Mouse (Mus musculus) heart, adult 11 months (tissue): ENCODE measurements around the gene Cfdp1.
"Not testable (repeated sequence)": the region's sequence is repeated elsewhere in the genome, so short reads cannot be mapped to it uniquely, and the experiment has no call there.

Source experiments
- DNase-seq: peaks from one replicate; pipeline ENCODE4 v3.0.0; 2022

The Cfdp1 gene

GRCm38 (mm10) chr8:111855977-111856376, 1.9 kb upstream of the Cfdp1 start:
- no peak for DNase-seq

DNA sequence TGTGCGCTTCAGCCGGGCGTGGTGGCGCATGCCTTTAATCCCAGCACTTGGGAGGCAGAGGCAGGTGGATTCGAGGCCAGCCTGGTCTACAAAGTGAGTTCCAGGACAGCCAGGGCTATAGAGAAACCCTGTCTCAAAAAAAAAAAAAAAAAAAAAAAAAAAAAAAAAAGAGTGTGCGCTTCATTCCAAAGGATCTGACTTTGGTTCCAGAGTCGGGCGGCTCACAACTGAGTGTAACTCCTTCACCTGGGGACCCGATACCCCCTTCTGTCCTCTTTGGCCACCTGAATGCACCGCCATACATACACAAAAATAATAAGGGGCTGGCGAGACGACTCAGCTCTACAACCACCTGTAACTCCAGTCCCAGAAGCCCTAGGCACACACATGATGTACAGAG, 872 bp downstream of the Cfdp1 start:
- not testable (repeated sequence) for DNase-seq

- DNase-seq = no peak
Observed at GRCm38 (mm10) chr8:111846746-111847145, 7.3 kb downstream of the Cfdp1 start.

DNA sequence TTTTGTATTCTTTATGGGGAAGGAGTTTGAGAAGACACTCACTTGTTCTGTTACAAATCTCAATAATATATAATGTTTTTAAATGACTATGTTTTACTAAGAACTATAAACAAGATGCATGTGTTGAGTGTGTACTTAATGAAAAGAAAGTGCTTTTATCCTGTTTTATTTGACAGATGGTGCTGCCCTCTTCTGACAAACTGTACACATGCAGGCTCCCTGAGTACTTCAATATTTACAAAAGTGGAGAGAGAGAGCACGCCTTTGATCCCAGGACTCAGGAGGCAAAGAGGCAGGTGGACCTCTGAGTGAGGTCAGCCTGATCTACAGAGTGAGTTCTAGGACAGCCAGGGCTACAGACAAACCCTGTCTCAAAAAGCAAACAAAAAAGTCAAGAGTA, 18.6 kb downstream of the Cfdp1 start:
- no peak for DNase-seq

- peak; percentile 93 for DNase-seq
Observed at GRCm38 (mm10) chr8:111834011-111834410, 20.1 kb downstream of the Cfdp1 start.

DNA sequence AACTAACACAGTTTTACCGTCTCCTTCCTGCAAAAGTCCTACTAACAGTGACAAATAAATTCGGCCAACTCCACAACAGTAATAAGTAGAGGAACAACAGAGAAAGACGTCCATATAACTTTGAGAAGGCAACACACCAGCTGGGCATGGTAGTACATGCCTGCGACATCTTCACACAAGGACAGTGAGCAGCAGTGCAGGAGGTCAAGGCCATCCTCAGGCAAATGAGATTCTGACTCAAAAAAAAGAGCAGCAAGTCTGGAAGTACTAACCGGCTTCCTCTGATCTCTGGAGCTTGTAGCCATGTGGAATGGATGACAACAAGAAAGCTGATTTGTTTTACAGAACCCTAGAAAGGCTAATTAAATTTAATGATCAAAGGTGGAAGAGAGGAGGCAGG, 21.1 kb downstream of the Cfdp1 start:
- DNase-seq = no peak

- no peak for DNase-seq
Observed at GRCm38 (mm10) chr8:111831996-111832395, 22.1 kb downstream of the Cfdp1 start.

- DNase-seq = no peak
Observed at GRCm38 (mm10) chr8:111828595-111828994, 25.5 kb downstream of the Cfdp1 start.

GRCm38 (mm10) chr8:111825219-111825618, 28.9 kb downstream of the Cfdp1 start:
- no peak for DNase-seq

- DNase-seq = no peak
Observed at GRCm38 (mm10) chr8:111824334-111824733, 29.8 kb downstream of the Cfdp1 start.

DNA sequence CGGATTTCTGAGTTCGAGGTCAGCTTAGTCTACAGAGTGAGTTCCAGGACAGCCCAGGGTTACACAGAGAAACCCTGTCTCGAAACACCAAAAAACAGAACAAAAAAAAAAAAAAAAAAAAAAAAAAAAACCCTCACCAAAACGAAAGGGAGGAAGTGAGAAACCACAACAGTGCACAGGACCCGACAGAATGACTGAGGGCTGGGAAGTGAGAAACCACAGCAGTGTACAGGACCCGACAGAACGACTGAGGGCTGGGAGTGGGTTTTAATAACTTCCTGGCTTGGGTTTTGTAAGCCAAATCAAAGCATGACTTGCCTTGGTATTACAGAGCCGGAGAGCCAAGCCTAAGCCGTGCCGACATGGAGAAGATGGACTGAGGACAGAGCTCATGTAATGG, 32.9 kb downstream of the Cfdp1 start:
- peak; percentile 95 for DNase-seq

GRCm38 (mm10) chr8:111820691-111821090, 33.4 kb downstream of the Cfdp1 start:
- peak; percentile 93 for DNase-seq

GRCm38 (mm10) chr8:111820018-111820417, 34.1 kb downstream of the Cfdp1 start:
- peak; percentile 95 for DNase-seq

DNA sequence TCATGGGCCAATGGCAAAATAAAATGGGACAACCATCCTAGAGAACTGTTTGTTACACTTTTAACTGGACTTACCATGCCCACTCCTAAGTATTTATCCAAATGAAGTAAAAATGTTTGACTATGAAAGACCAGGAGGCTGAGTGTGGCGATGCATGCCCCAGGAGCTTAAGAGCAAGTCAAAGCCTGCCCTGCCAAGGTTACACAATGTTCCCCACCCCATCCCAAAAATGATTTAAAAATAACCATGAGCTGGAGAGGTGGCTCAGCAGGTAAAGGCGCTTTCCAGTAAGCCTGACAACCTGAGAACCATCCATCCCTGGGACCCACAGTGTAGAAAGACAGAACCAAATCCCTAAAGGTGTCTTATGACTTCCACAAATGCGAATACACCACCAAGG, 35.5 kb downstream of the Cfdp1 start:
- DNase-seq = no peak

DNA sequence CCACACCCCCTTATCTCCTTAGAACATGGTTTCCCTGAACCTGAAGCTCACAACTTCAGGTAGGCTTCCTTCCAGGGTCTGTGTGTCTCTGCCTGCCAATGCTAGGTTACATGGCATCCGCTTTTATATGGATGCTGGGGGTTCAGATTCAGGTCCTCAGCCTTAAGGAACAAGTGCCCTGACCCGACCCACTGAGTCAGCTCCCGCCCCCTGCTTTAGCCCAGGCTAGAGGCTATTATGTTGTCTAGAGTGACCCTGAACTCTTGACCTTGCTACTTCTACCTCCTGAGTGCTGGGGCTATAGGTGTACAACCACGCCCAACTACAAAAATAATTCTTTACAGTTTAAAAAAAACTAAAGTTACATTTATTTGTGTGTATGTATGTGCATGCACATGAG, 39.0 kb downstream of the Cfdp1 start:
- DNase-seq = no peak

- DNase-seq = no peak
Observed at GRCm38 (mm10) chr8:111813818-111814217, 40.3 kb downstream of the Cfdp1 start.

DNA sequence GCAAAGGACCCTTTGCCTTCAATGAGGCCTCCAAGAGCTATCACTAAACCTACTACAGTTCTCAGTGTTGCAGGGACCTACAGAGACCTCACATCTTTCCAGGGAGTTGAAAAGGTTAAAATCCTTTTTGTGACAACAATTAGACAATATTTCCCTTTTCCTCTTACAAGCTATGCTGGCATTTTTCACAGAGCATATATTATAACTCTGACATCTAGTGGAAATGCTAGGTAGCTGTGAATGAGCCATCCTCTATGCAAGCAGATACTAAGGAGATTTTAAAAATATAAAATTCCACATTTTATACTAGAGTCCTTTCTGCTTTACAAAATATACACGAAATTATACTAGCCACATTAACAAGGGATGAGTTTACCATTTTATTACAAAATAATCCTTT, 41.3 kb downstream of the Cfdp1 start:
- no peak for DNase-seq

DNA sequence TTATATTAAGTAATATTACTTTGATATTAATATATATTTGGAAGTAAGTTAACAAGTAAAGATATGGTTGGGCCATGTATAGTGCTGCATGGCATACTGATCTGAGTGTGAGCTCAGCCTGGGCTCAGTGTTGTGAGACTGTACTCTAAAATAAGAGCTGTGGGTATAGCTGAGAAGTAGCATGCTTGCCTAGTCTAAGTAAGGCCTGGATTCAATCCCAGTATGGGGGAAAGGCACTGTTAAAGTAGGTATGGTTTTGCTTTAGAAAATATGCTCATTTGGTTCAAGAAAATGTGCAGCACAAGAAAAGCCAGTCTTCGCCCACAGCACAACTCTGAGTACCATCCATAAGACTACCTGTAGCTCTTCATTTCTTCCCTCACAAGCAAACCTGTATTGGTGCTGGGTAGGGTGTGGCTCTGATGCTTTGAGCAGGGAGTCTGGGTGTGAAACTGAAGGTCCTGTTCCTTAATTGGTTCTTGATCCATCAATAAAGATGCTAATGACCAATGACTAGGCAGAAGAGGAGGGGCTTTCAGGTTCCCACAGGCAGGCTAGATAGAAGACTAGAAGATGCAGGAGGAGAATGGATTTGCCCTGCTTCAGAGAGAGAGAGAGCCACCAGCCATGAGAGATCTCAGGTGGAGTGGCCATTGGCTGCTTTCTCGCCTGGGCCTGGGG, 43.3 kb downstream of the Cfdp1 start:
- no peak for DNase-seq

DNA sequence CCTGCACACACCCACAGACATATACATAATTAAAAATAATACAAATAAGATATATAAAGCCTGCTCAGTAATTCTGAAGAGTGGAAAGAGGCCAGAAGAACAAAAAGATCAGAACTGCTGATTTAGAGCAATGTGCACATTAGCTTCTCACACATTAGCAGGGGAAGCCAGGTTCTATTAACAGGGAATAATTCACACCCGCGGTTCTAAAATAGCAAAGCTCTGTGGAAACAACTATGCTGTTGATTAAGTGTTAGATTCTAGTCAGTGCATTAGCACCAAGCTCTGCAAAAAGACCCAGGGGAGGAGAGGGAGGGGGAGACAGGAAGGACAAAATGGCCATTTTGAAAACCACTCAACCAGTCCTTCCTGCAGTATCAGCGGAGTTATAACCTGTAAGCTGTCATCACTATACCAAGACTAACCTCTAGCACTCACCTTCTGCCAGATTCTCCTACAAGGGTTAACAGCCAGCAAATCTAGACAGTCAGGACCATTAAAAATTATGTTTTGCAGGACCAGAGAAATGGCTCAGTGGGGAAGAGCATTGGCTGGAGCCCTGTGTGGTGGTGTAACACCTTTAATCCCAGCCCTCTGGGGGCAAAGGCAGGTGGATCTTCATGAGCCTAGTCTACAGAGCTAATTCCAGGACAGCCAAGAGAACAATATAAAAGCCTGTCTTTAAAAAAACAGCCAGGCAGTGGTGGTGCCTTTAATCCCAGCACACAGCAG, 45.0 kb downstream of the Cfdp1 start:
- no peak for DNase-seq

- DNase-seq = no peak
Observed at GRCm38 (mm10) chr8:111808006-111808405, 46.1 kb downstream of the Cfdp1 start.

DNA sequence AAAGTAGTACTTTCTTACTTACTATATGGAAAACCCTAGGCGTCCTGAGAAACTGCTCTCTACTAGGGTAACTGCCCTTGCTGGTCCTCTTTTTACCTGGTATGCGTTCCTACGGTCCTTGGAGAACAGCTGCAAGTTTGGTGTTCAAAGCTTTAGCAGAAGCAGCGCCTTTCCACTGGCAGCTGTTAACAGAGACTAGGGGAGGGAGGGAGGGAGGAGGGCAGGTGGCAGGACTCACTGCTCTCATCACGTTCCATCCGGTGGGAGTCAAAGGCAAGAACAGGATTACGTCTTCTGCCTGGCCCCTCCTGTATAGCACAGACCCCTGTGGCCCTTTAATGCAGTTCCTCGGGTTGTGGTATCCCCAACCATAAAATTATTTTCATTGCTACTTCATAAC, 50.7 kb downstream of the Cfdp1 start:
- DNase-seq = no peak

DNA sequence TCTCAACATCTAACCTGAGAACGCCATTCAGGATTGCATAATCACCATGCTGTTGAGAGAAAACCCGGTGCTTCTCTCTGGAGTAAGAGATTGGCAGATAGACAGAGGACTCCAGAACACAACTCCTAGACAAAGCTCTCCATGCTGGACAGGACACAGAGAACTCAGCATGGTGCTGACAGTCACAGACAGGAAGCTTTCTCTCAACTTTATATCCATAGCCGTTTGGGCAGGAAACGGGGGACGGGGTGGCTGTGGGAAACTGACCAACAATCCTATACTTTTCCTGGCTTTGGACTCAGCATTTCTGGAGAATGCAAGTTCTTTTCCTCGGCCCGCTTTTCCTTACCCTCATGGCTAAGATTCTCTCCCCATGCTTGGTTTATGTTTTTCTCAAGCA, 51.8 kb downstream of the Cfdp1 start:
- DNase-seq = no peak

DNA sequence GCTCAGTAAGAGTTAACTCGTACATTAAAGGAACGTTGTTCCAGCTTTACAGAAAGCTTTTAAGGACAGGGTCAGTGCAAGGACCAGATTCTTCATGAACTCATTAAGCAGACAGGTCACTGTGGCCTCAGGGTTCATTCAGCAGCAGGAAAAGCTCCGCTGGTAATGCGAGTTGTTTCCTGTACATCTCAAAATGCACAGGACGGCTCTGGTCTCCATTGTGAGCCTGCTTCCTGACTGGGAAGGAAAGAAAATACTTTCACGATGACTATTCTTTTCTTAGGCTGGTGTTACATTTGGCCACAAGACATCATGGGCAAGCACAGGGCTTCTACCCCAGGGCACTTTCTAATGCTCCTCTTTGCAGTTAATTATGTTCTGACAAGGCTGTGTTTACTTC, 52.6 kb downstream of the Cfdp1 start:
- peak; percentile 92 for DNase-seq

DNA sequence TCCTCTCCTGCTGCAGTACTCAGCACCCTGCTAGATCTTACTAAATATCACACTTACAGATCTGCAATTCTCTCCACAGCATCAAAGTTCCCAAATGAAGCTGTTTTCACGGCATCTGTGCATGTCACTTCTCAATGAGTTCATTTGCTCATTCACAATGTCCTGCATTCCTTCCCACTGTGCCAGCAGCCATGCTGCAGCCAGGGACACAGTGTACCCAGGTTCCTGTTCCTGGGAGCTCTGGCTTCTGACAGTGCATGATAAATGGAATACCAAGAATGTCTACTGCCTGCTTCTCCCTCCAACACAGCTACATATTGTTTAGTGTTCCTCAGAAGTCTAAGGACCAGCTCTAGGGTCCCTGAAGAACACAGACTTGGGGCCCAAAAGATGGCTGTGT, 57.6 kb downstream of the Cfdp1 start:
- DNase-seq = peak; percentile 95
